Mouse (Mus musculus): ENCODE results near the gene Hormad2. TPM values are rescaled to one million over a fixed set of nuclear protein-coding genes. Genes with fewer than 3 reads are reported as not detected.

Hormad2 gene
- polyA plus RNA-seq, 1 experiment from 2014 or later = 0.18 TPM

Other genes starting within 250 kb of the Hormad2 start
- gene Castor1, start 222.9 kb downstream of the Hormad2 start, polyA plus RNA-seq (2015; fragmentation: Nextera tagmentation; extraction: Ambion mirVana) = 2.3 TPM in 2 replicates
- 0.10 TPM in 1 of 2 replicates, not detected in the other for gene Osm, start 204.7 kb downstream of the Hormad2 start, polyA plus RNA-seq (2015; fragmentation: Nextera tagmentation; extraction: Ambion mirVana)
- 0.05 TPM in 1 of 2 replicates, not detected in the other for gene Lif, start 183.5 kb downstream of the Hormad2 start, polyA plus RNA-seq (2015; fragmentation: Nextera tagmentation; extraction: Ambion mirVana)
- 42.1 and 45.3 TPM in 2 replicates for gene Mtmr3, start 153.8 kb upstream of the Hormad2 start, polyA plus RNA-seq (2015; fragmentation: Nextera tagmentation; extraction: Ambion mirVana)
- not detected in 2 replicates for gene Gm11032, start 179.0 kb upstream of the Hormad2 start, polyA plus RNA-seq (2015; fragmentation: Nextera tagmentation; extraction: Ambion mirVana)
- gene Ascc2, start 196.6 kb upstream of the Hormad2 start, polyA plus RNA-seq (2015; fragmentation: Nextera tagmentation; extraction: Ambion mirVana) = 25.5 and 27.3 TPM in 2 replicates

All from forebrain, embryonic 16.5 days (tissue).